Mouse (Mus musculus) gastrocnemius, postnatal 14 days (tissue): Measurements from ENCODE around the gene 4931428F04Rik. TPM values are rescaled to one million over a fixed set of nuclear protein-coding genes. Genes with fewer than 3 reads are reported as not detected.
"Not testable (repeated sequence)": the region's sequence is repeated elsewhere in the genome, so short reads cannot be mapped to it uniquely, and the experiment has no call there.

Experiments used
- DNase-seq: peaks from one replicate; pipeline ENCODE4 v3.0.0; 2021; ENCODE audit warnings: mixed read lengths
- intact Hi-C: fragments of 180-260 bp; cut with DNase I; formaldehyde crosslinking; loops from one replicate; pipeline ENCODE4 v1.15.1; 2025; ENCODE audit warnings: low total_unique reads
- microRNA-seq, 2 experiments: library from miRNA; unstranded; fragments of <30 nt; microRNA quantifications; one replicate each; pipeline ENCODE4 v1.2.0; 2021
- total RNA-seq, 2 experiments: library from RNA; stranded (reverse); gene quantifications; 2 replicates each; pipeline ENCODE4 v1.2.3; 2021

The 4931428F04Rik gene
- total RNA-seq, 2 experiments from 2014 or later = 0.84 to 1.3 TPM

GRCm38 (mm10) chr8:105241016-105241415 lies 48.6 kb downstream of the 4931428F04Rik start:
- intact Hi-C loops = no loop called here
- no peak for DNase-seq

- no peak for DNase-seq
- intact Hi-C loops = no loop called here
Observed at GRCm38 (mm10) chr8:105237442-105238142, 52.1 kb downstream of the 4931428F04Rik start.

- no peak for DNase-seq
- intact Hi-C loops = no loop called here
Observed at GRCm38 (mm10) chr8:105235206-105235605, 54.5 kb downstream of the 4931428F04Rik start.

GRCm38 (mm10) chr8:105233126-105233935 lies 56.3 kb downstream of the 4931428F04Rik start:
- intact Hi-C loops = no loop called here
- DNase-seq = no peak

GRCm38 (mm10) chr8:105232321-105232693 lies 57.4 kb downstream of the 4931428F04Rik start:
- intact Hi-C loops = not testable (repeated sequence)

GRCm38 (mm10) chr8:105231503-105232320 lies 58.0 kb downstream of the 4931428F04Rik start:
- intact Hi-C loops = no loop called here
- no peak for DNase-seq

More at GRCm38 (mm10) chr8:105232321-105232693, 57.4 kb downstream of the 4931428F04Rik start:
- DNase-seq = not testable (repeated sequence)

Small RNA genes within 50 kb of the gene (microRNA-seq; reads per million reads assigned to microRNA genes)
- gene Gm27320 = 0 reads per million in 2 experiments
- 609 to 687 reads per million in 2 experiments for gene Mir328

Other genes starting within 250 kb of the 4931428F04Rik start
- gene Ces3a, start 241.3 kb downstream of the 4931428F04Rik start, total RNA-seq = not detected
- gene Ces3b, start 206.1 kb downstream of the 4931428F04Rik start, total RNA-seq = not detected
- gene Ces4a, start 158.1 kb downstream of the 4931428F04Rik start, total RNA-seq = not detected
- gene Cbfb, start 119.2 kb downstream of the 4931428F04Rik start, total RNA-seq = 10 to 100 TPM; 37.2 TPM
- 10 to 100 TPM; 14.6 to 18.7 TPM for gene D230025D16Rik, start 64.7 kb downstream of the 4931428F04Rik start, total RNA-seq
- 1 to 10 TPM; 5.1 to 6.1 TPM for gene B3gnt9, start 34.7 kb downstream of the 4931428F04Rik start, total RNA-seq
- 1 to 10 TPM; 2.8 to 3.9 TPM for gene Tradd, start 25.3 kb downstream of the 4931428F04Rik start, total RNA-seq
- gene Fbxl8, start 25.2 kb downstream of the 4931428F04Rik start, total RNA-seq = 1 to 10 TPM; 1.3 TPM
- gene Hsf4, start 20.1 kb downstream of the 4931428F04Rik start, total RNA-seq = 1 to 10 TPM in 1 of 2 experiments, under 1 TPM in 1; 0.95 to 1.4 TPM
- 10 to 100 TPM; 24.1 to 27.3 TPM for gene Nol3, start 13.7 kb downstream of the 4931428F04Rik start, total RNA-seq
- gene Exoc3l, start 6.2 kb upstream of the 4931428F04Rik start, total RNA-seq = 1 to 10 TPM; 3.4 to 3.7 TPM
- 10 to 100 TPM; 15.4 to 17.2 TPM for gene E2f4, start 7.8 kb upstream of the 4931428F04Rik start, total RNA-seq
- under 1 TPM; 0.40 to 0.45 TPM for gene Elmo3, start 15.7 kb upstream of the 4931428F04Rik start, total RNA-seq
- 1 to 10 TPM in 1 of 2 experiments, under 1 TPM in 1; 0.76 to 1.6 TPM for gene Lrrc29, start 36.4 kb upstream of the 4931428F04Rik start, total RNA-seq
- gene Tmem208, start 36.5 kb upstream of the 4931428F04Rik start, total RNA-seq = 10 to 100 TPM; 20.6 to 21.5 TPM
- 10 to 100 TPM; 12.1 to 15.6 TPM for gene Fhod1, start 58.1 kb upstream of the 4931428F04Rik start, total RNA-seq
- 1 to 10 TPM in 1 of 2 experiments, under 1 TPM in 1; 0.84 to 1.0 TPM for gene Slc9a5, start 59.0 kb upstream of the 4931428F04Rik start, total RNA-seq
- gene Plekhg4, start 83.4 kb upstream of the 4931428F04Rik start, total RNA-seq = under 1 TPM; 0.07 to 0.08 TPM
- gene Kctd19, start 123.6 kb upstream of the 4931428F04Rik start, total RNA-seq = under 1 TPM in 1 of 2 experiments, not detected in 1; 0.21 TPM
- under 1 TPM; 0.53 to 0.97 TPM for gene Lrrc36, start 123.7 kb upstream of the 4931428F04Rik start, total RNA-seq
- gene Tppp3, start 181.7 kb upstream of the 4931428F04Rik start, total RNA-seq = 100 to 1,000 TPM; 191 to 254 TPM
- gene Zdhhc1, start 207.0 kb upstream of the 4931428F04Rik start, total RNA-seq = 10 to 100 TPM; 10.1 to 11.2 TPM
- gene Hsd11b2, start 228.9 kb upstream of the 4931428F04Rik start, total RNA-seq = 1 to 10 TPM; 1.9 to 2.1 TPM